Mouse (Mus musculus) bone marrow macrophage, adult 2 months (primary cell): Measurements from ENCODE around the gene Cdc37l1. TPM values are rescaled to one million over a fixed set of nuclear protein-coding genes. Genes with fewer than 3 reads are reported as not detected.

Experiments used
- H3K27ac ChIP-seq: 2 replicates; pipeline ENCODE4 v1.5.1; 2012; ENCODE audit warnings: low read depth, low read length; ENCODE audit not compliant: insufficient read depth
- H3K4me1 ChIP-seq: 2 replicates; pipeline ENCODE4 v1.6.1; 2012; ENCODE audit warnings: low read length; ENCODE audit not compliant: control insufficient read depth, insufficient read depth
- H3K4me3 ChIP-seq: 2 replicates; pipeline ENCODE4 v1.5.1; 2012; ENCODE audit warnings: mild to moderate bottlenecking, low read length, moderate library complexity; ENCODE audit not compliant: insufficient read depth
- CTCF ChIP-seq: IDR thresholded peaks from 2 replicates; pipeline ENCODE4 v1.5.1; 2012; ENCODE audit warnings: low read depth, mild to moderate bottlenecking, low read length, moderate library complexity
- POLR2A ChIP-seq: IDR thresholded peaks from 2 replicates; pipeline ENCODE4 v1.6.1; 2012; ENCODE audit warnings: mild to moderate bottlenecking, low read depth, low read length, borderline replicate concordance
- polyA plus RNA-seq: library from polyadenylated mRNA; stranded (reverse); fragments of >200 nt; gene quantifications from 2 replicates; pipeline ENCODE4 v1.2.4, GENCODE M21; 2012; ENCODE audit not compliant: missing spikeins, insufficient read depth, insufficient read length

Cdc37l1 gene
- polyA plus RNA-seq, 1 experiment = 30.6 TPM

GRCm38 (mm10) chr19:29074802-29075201, 84.7 kb downstream of the Cdc37l1 start:
- TF ChIP-seq CTCF (no peak), POLR2A (no peak)
- H3K4me1 ChIP-seq = no peaks in the 10 kb centered on the region
- H3K27ac ChIP-seq = no peak overlapping the region
- no peak overlapping the region for H3K4me3 ChIP-seq

Other genes starting within 250 kb of the Cdc37l1 start
- not detected in 2 replicates for gene Slc1a1, start 155.3 kb upstream of the Cdc37l1 start, polyA plus RNA-seq
- gene Plpp6, start 26.4 kb upstream of the Cdc37l1 start, polyA plus RNA-seq = 13.0 and 14.5 TPM in 2 replicates
- 0.45 and 0.87 TPM in 2 replicates for gene 4430402I18Rik, start 22.6 kb upstream of the Cdc37l1 start, polyA plus RNA-seq
- 36.6 and 42.8 TPM in 2 replicates for gene Ak3, start 57.6 kb downstream of the Cdc37l1 start, polyA plus RNA-seq
- 3.4 and 3.9 TPM in 2 replicates for gene Rcl1, start 111.0 kb downstream of the Cdc37l1 start, polyA plus RNA-seq